Mouse (Mus musculus) embryonic facial prominence, embryonic 10.5 days (tissue): Measurements from ENCODE around the gene Echdc2. TPM values are rescaled to one million over a fixed set of nuclear protein-coding genes. Genes with fewer than 3 reads are reported as not detected.
"Not testable (repeated sequence)": the region's sequence is repeated elsewhere in the genome, so short reads cannot be mapped to it uniquely, and the experiment has no call there.

ENCODE experiments used
- DNase-seq: peaks from one replicate; pipeline ENCODE4 v3.0.0-alpha.2; 2017; ENCODE audit warnings: low spot score
- H3K27ac ChIP-seq: fragments of 300-500 bp; sonication (generic); replicated peaks from 2 replicates; pipeline ENCODE4 v1.5.1; 2016; ENCODE audit warnings: mild to moderate bottlenecking
- H3K27me3 ChIP-seq: fragments of 300-500 bp; sonication (generic); replicated peaks from 2 replicates; pipeline ENCODE4 v1.6.1; 2016; ENCODE audit warnings: low read depth, mild to moderate bottlenecking; ENCODE audit not compliant: poor library complexity, severe bottlenecking
- H3K36me3 ChIP-seq: fragments of 300-500 bp; sonication (generic); replicated peaks from 2 replicates; pipeline ENCODE4 v1.6.1; 2016; ENCODE audit warnings: mild to moderate bottlenecking, moderate library complexity
- H3K4me1 ChIP-seq: fragments of 300-500 bp; sonication (generic); 2 replicates; pipeline ENCODE4 v1.6.1; 2016
- H3K4me3 ChIP-seq: fragments of 300-500 bp; sonication (generic); 2 replicates; pipeline ENCODE4 v1.5.1; 2016; ENCODE audit warnings: mild to moderate bottlenecking, moderate library complexity
- H3K9me3 ChIP-seq: fragments of 300-500 bp; sonication (generic); 2 replicates; pipeline ENCODE4 v1.6.1; 2016; ENCODE audit warnings: mild to moderate bottlenecking
- WGBS: fragments of 180-500 bp; shearing (Covaris S2); methylation state at CpG from one replicate; pipeline ENCODE4 v1.1.7; 2016; 5-methylcytosine and 5-hydroxymethylcytosine counted together
- polyA plus RNA-seq: library from polyadenylated mRNA; unstranded; fragments of >200 nt; fragmentation: Nextera tagmentation; extraction: Ambion mirVana; gene quantifications from 2 replicates; pipeline ENCODE4 v1.2.1, GENCODE M21; 2016

Gene Echdc2
- polyA plus RNA-seq, 1 experiment from 2014 or later, result 27.6 TPM

DNA sequence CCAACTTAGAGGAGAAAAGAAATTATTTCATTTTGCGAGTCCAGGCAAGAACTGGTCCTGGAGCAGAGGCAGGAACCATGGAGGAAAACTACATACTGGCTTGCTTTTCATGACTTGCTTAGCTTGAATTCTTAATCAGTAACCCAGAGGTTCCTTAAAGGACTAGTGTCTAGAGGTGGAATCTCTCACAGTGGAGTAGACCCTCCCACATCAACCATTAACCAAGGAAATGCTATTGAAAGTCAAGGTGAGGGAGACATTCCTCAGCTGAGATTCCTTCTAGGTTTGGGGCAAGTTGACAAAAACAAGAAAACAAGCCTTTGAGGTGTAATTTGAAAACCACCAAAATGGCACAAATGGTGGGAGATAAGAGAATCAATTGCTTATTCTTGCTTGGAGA, 20.4 kb upstream of the Echdc2 start, which contains the start of gene Scp2:
Gene Scp2 (minus strand): TSS at position 119 of the 400 bp plus-strand sequence.
- H3K27ac ChIP-seq, result no peak within 1 kb of the TSS
- H3K9me3 ChIP-seq, result 0 out of 2 replicates have a peak, but pooled peaks cover 3% of the 10 kb centered on the region
- no peak within 1 kb of the TSS for H3K4me3 ChIP-seq
- H3K27me3 ChIP-seq, result no peaks in the 10 kb centered on the region
- no peak for DNase-seq
- no peaks in the 10 kb centered on the region for H3K36me3 ChIP-seq
- H3K4me1 ChIP-seq, result no peaks in the 10 kb centered on the region
- WGBS, result 93% methylated on average over 1 of the region's 1 CpGs

DNA sequence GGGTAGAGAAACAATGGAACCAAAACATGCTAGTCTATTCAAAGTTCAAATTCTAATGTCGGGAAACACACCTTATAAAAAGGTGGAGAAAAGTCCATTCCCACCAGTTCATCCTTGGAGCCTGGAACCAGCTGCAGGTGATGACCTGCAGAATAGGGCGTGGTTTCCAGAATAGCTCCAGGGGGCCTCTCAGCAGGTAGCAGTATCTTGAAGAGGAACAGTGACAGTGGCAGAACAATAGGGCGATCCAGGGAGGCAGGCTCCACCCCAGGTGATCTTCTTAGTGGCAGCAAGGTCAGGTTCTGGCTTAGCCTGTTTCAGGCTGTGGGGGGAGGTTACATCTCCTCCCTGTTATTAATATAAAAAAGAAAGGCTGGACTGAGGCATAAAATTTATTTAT, 19.7 kb upstream of the Echdc2 start:
- not testable (repeated sequence) for H3K36me3 ChIP-seq, H3K4me1 ChIP-seq, H3K27ac ChIP-seq, H3K9me3 ChIP-seq, DNase-seq, H3K4me3 ChIP-seq, H3K27me3 ChIP-seq
- WGBS, result 31% methylated on average over 3 of the region's 3 CpGs

DNA sequence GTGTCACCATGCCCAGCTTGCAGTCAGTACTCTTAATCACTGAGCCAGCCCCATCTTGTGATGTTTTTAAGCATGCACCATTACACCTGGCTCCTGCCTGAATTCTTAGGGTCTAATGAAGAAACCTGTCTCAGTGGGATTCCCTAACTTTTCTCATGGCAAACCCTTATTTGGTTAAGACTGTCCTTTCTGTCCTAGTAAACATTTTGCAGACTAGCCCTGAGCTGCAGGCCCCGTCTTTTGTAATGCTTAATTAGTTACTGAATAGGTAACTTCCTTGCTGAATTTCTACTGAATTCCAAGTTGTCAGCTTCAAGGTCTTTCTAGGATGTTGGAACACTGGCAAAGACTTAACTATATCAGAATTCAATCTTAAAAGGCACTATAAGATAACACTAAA, 10.1 kb upstream of the Echdc2 start:
- not testable (repeated sequence) for H3K4me1 ChIP-seq, H3K4me3 ChIP-seq, DNase-seq, H3K27me3 ChIP-seq, H3K27ac ChIP-seq, H3K36me3 ChIP-seq
- WGBS, result 81% methylated on average over 1 of the region's 1 CpGs
- peaks cover 19% of the 10 kb centered on the region; the same call in 1 of the 2 replicates for H3K9me3 ChIP-seq

GRCm38 (mm10) chr4:108161936-108162335, 3.3 kb upstream of the Echdc2 start:
- 0 out of 2 replicates have a peak, but pooled peaks cover 4% of the 10 kb centered on the region for H3K9me3 ChIP-seq
- no peaks in the 10 kb centered on the region for H3K36me3 ChIP-seq
- peaks cover 10% of the 10 kb centered on the region; the same call in 1 of the 2 replicates for H3K4me1 ChIP-seq
- no peak for DNase-seq
- no peak overlapping the region for H3K4me3 ChIP-seq
- no peak overlapping the region for H3K27ac ChIP-seq
- 92% methylated on average over 8 of the region's 8 CpGs for WGBS
- peaks cover 21% of the 10 kb centered on the region for H3K27me3 ChIP-seq

GRCm38 (mm10) chr4:108163291-108163690, 1.9 kb upstream of the Echdc2 start:
- Histone ChIP-seq H3K27me3 (peaks cover 21% of the 10 kb centered on the region), H3K4me1 (peaks cover 10% of the 10 kb centered on the region; the same call in 1 of the 2 replicates), H3K27ac (no peak overlapping the region), H3K36me3 (no peaks in the 10 kb centered on the region), H3K9me3 (no peaks in the 10 kb centered on the region), H3K4me3 (no peak overlapping the region)
- 83% methylated on average over 3 of the region's 3 CpGs for whole genome bisulfite sequencing
- no peak for DNase-seq

DNA sequence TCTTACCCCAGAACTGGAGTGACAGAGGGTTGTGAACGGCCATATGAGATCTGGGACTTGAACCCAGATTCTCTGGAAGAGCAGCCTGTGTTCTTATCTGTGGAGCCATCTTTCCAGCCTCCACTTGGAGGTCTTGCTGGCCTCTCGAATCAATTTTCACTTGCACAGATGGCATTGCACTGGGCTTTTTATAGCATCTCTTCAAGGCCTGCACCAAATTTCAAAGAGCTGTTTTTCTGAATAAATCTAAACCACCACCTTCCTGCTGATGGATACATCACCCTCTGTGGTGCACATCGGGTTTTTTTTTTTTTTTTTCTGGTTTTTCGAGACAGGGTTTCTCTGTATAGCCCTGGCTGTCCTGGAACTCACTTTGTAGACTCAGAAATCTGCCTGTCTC, 1.6 kb downstream of the Echdc2 start:
- Histone ChIP-seq H3K36me3 (peaks cover 9% of the 10 kb centered on the region), H3K4me3 (no peak overlapping the region), H3K27ac (no peak overlapping the region), H3K4me1 (peaks cover 10% of the 10 kb centered on the region; the same call in 1 of the 2 replicates), H3K9me3 (no peaks in the 10 kb centered on the region), H3K27me3 (peaks cover 21% of the 10 kb centered on the region)
- WGBS, result 90% methylated on average over 4 of the region's 4 CpGs
- DNase-seq, result no peak

DNA sequence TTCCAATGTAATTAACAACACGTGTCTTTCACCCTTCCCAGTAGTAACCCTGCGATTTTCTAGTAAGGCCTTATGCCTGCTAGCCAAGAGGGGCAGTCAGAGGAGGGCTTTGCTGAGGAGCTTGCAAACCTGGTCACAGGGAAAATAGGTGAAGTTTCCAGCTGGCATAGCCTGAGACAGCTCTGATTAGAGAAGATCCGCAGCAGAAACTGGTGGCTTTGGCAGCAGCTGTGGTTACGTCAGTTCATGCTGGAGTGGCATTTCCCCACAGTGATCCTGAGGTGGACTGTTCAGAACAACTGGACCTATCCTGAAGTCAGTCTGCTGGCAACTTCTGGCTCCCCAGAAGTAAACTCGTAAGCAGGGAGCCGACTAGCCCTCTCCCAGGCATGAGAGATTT, 2.8 kb downstream of the Echdc2 start:
- WGBS, result 83% methylated on average over 6 of the region's 6 CpGs
- Histone ChIP-seq H3K27ac (no peak overlapping the region), H3K4me1 (peaks cover 10% of the 10 kb centered on the region; the same call in 1 of the 2 replicates), H3K27me3 (peaks cover 21% of the 10 kb centered on the region), H3K4me3 (no peak overlapping the region), H3K36me3 (peaks cover 12% of the 10 kb centered on the region), H3K9me3 (no peaks in the 10 kb centered on the region)
- no peak for DNase-seq

- no peak for DNase-seq
- Histone ChIP-seq H3K4me1 (no peaks in the 10 kb centered on the region), H3K4me3 (no peak overlapping the region), H3K27me3 (no peaks in the 10 kb centered on the region), H3K27ac (no peak overlapping the region), H3K36me3 (0 out of 2 replicates have a peak, but pooled peaks cover 6% of the 10 kb centered on the region), H3K9me3 (no peaks in the 10 kb centered on the region)
- 33% methylated on average over 1 of the region's 1 CpGs for WGBS
Measured at GRCm38 (mm10) chr4:108182278-108182677, 17.0 kb downstream of the Echdc2 start.

DNA sequence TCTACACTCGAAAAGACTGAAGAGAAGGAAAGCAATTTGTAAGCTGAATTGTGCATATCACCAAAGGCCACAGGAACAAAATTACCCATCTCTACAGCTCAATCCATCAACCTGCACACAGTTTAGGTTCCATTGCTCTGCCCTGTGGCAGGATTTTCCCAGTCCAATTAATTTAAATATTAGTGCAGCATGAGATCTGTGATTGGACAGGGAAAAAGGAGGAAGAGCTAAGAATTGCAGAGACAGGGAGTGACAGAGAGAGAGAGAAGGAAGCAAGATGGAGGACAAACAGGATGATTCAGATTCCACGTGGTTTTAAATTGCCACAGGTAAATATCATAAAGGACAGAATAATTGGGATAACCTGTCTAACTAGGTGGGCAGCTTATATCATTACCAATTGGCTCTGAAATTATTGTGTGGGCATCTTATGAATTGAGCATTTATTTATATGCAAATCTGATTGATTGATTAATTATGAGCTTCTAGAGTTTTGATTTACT, 27.6 kb downstream of the Echdc2 start:
- Histone ChIP-seq H3K27me3 (no peaks in the 10 kb centered on the region), H3K27ac (no peak overlapping the region), H3K4me1 (peaks cover 6% of the 10 kb centered on the region), H3K4me3 (no peak overlapping the region), H3K36me3 (no peaks in the 10 kb centered on the region), H3K9me3 (no peaks in the 10 kb centered on the region)
- 83% methylated on average over 2 of the region's 2 CpGs for WGBS
- no peak for DNase-seq

- DNase-seq, result peak; percentile 28
- H3K4me1 ChIP-seq, result peaks cover 6% of the 10 kb centered on the region
- no peaks in the 10 kb centered on the region for H3K27me3 ChIP-seq
- peak overlapping the region; percentile 73 for H3K27ac ChIP-seq
- WGBS, result 62% methylated on average over 6 of the region's 6 CpGs
- no peak overlapping the region for H3K4me3 ChIP-seq
- H3K9me3 ChIP-seq, result no peaks in the 10 kb centered on the region
- no peaks in the 10 kb centered on the region for H3K36me3 ChIP-seq
Measured at GRCm38 (mm10) chr4:108196277-108196855, 31.1 kb downstream of the Echdc2 start.

GRCm38 (mm10) chr4:108199236-108199635, 34.0 kb downstream of the Echdc2 start:
- DNase-seq, result no peak
- WGBS, result 77% methylated on average over 2 of the region's 2 CpGs
- no peaks in the 10 kb centered on the region for H3K27me3 ChIP-seq

GRCm38 (mm10) chr4:108204629-108205028, 39.4 kb downstream of the Echdc2 start:
- H3K36me3 ChIP-seq, result no peaks in the 10 kb centered on the region
- 92% methylated on average over 6 of the region's 6 CpGs for WGBS
- H3K9me3 ChIP-seq, result no peaks in the 10 kb centered on the region
- no peak overlapping the region for H3K4me3 ChIP-seq
- DNase-seq, result no peak
- H3K27me3 ChIP-seq, result no peaks in the 10 kb centered on the region
- H3K4me1 ChIP-seq, result no peaks in the 10 kb centered on the region
- H3K27ac ChIP-seq, result no peak overlapping the region

More at GRCm38 (mm10) chr4:108199236-108199635, 34.0 kb downstream of the Echdc2 start:
- Histone ChIP-seq H3K4me1 (peaks cover 6% of the 10 kb centered on the region), H3K27ac (no peak overlapping the region), H3K9me3 (no peaks in the 10 kb centered on the region), H3K4me3 (no peak overlapping the region), H3K36me3 (no peaks in the 10 kb centered on the region)

GRCm38 (mm10) chr4:108213023-108213422, 47.8 kb downstream of the Echdc2 start:
- 87% methylated on average over 2 of the region's 2 CpGs for WGBS
- Histone ChIP-seq H3K4me3 (no peak overlapping the region), H3K27me3 (peaks cover 38% of the 10 kb centered on the region), H3K9me3 (no peaks in the 10 kb centered on the region), H3K36me3 (no peaks in the 10 kb centered on the region), H3K4me1 (peaks cover 10% of the 10 kb centered on the region), H3K27ac (no peak overlapping the region)
- no peak for DNase-seq
